Mouse (Mus musculus): ENCODE measurements around the gene Kdm4b. TPM values are rescaled to one million over a fixed set of nuclear protein-coding genes. Genes with fewer than 3 reads are reported as not detected.
A peak's percentile ranks its signal among the peaks of the same experiment; 100 is the strongest.

The Kdm4b gene
- total RNA-seq, 4 experiments from 2014 or later: 66.8 to 85.2 (median 76.9) TPM

- no peak for DNase-seq (ENCODE audit: low spot score in 2 of 2)
Measured at GRCm38 (mm10) chr17:56431582-56431981, 105.7 kb downstream of the Kdm4b start.

- DNase-seq (ENCODE audit: low spot score in 2 of 2): no peak
Measured at GRCm38 (mm10) chr17:56439731-56440460, 114.0 kb downstream of the Kdm4b start.

- no peak for DNase-seq (ENCODE audit: low spot score in 2 of 2)
Measured at GRCm38 (mm10) chr17:56442316-56442715, 116.5 kb downstream of the Kdm4b start.

GRCm38 (mm10) chr17:56443341-56443795, 117.5 kb downstream of the Kdm4b start:
- no peak for DNase-seq (ENCODE audit: low spot score in 2 of 2)

- no peak for DNase-seq (ENCODE audit: low spot score in 2 of 2)
Measured at GRCm38 (mm10) chr17:56444771-56445170, 118.9 kb downstream of the Kdm4b start.

- peak in 1 of 2 experiments; percentile 58 for DNase-seq (ENCODE audit: low spot score in 2 of 2)
Measured at GRCm38 (mm10) chr17:56445397-56445796, 119.5 kb downstream of the Kdm4b start.

- no peak for DNase-seq (ENCODE audit: low spot score in 2 of 2)
Measured at GRCm38 (mm10) chr17:56447716-56448115, 121.9 kb downstream of the Kdm4b start.

Small RNA genes within 50 kb of the gene (microRNA-seq; reads per million reads assigned to microRNA genes)
- 0.32 to 1.3 reads per million in 2 experiments for gene Mir6977

Other genes with a start within 250 kb of the Kdm4b start
- 100 to 1,000 TPM; 112 to 127 (median 115) TPM for gene Hdgfl2, start 246.4 kb upstream of the Kdm4b start, total RNA-seq (2022)
- 10 to 100 TPM in 2 of 4 experiments, 1 to 10 TPM in 2; 7.7 to 20.5 (median 12.2) TPM for gene Plin4, start 216.3 kb upstream of the Kdm4b start, total RNA-seq (2022)
- gene Plin5, start 208.5 kb upstream of the Kdm4b start, total RNA-seq (2022): under 1 TPM; 0.53 to 0.80 (median 0.66) TPM
- gene Lrg1, start 204.1 kb upstream of the Kdm4b start, total RNA-seq (2022): 1 to 10 TPM in 1 of 4 experiments, under 1 TPM in 3; 0.55 to 1.1 (median 0.74) TPM
- gene Sema6b, start 185.7 kb upstream of the Kdm4b start, total RNA-seq (2022): 100 to 1,000 TPM; 116 to 118 (median 117) TPM
- gene Tnfaip8l1, start 163.6 kb upstream of the Kdm4b start, total RNA-seq (2022): 1 to 10 TPM; 5.3 to 6.4 (median 5.9) TPM
- 10 to 100 TPM; 34.7 to 42.6 (median 40.1) TPM for gene Mydgf, start 142.1 kb upstream of the Kdm4b start, total RNA-seq (2022)
- gene Dpp9, start 107.2 kb upstream of the Kdm4b start, total RNA-seq (2022): 10 to 100 TPM; 54.5 to 65.5 (median 60.5) TPM
- gene Fem1a, start 69.3 kb upstream of the Kdm4b start, total RNA-seq (2022): 10 to 100 TPM; 32.7 to 36.0 (median 35.1) TPM
- 1 to 10 TPM; 6.8 to 8.8 (median 7.8) TPM for gene Ticam1, start 49.3 kb upstream of the Kdm4b start, total RNA-seq (2022)
- 10 to 100 TPM; 13.2 to 22.6 (median 19.6) TPM for gene Plin3, start 33.2 kb upstream of the Kdm4b start, total RNA-seq (2022)
- gene Arrdc5, start 25.8 kb upstream of the Kdm4b start, total RNA-seq (2022): not detected
- 1 to 10 TPM in 3 of 4 experiments, under 1 TPM in 1; 0.77 to 2.5 (median 1.6) TPM for gene Uhrf1, start 22.7 kb upstream of the Kdm4b start, total RNA-seq (2022)
- 100 to 1,000 TPM; 605 to 694 (median 657) TPM for gene Ptprs, start 150.4 kb downstream of the Kdm4b start, total RNA-seq (2022)
- not detected for gene Znrf4, start 186.4 kb downstream of the Kdm4b start, total RNA-seq (2022)
- 1 to 10 TPM in 3 of 4 experiments, under 1 TPM in 1; 0.71 to 5.3 (median 3.7) TPM for gene Gm20219, start 228.3 kb downstream of the Kdm4b start, total RNA-seq (2022)

All from layer of hippocampus, adult 8-10 months (tissue).